Mouse (Mus musculus) midbrain, postnatal 0 days (tissue): Measurements from ENCODE around the gene Cobll1. TPM values are rescaled to one million over a fixed set of nuclear protein-coding genes. Genes with fewer than 3 reads are reported as not detected.

Experiments
- ATAC-seq: fragments of 200-750 bp; cut with Nextera tagmentation; 2 replicates; pipeline ENCODE4 v1.8.0; 2017; ENCODE audit warnings: moderate number of reproducible peaks, mild to moderate bottlenecking, moderate TSS enrichment, moderate library complexity; ENCODE audit not compliant: low FRiP score
- DNase-seq: peaks from one replicate; pipeline ENCODE4 v3.0.0-alpha.2; 2015; ENCODE audit warnings: low spot score
- H3K27ac ChIP-seq: fragments of 300-500 bp; sonication (generic); 2 replicates; pipeline ENCODE4 v1.5.1; 2014; ENCODE audit warnings: low read depth, mild to moderate bottlenecking, low read length, mixed read lengths
- H3K27me3 ChIP-seq: fragments of 300-500 bp; sonication (generic); 2 replicates; pipeline ENCODE4 v1.6.1; 2014; ENCODE audit warnings: low read length, control low read depth, mixed read lengths; ENCODE audit not compliant: insufficient read depth
- H3K36me3 ChIP-seq: fragments of 300-500 bp; sonication (generic); 2 replicates; pipeline ENCODE4 v1.6.1; 2014; ENCODE audit warnings: low read length, control low read depth, mixed read lengths; ENCODE audit not compliant: insufficient read depth
- H3K4me1 ChIP-seq: fragments of 300-500 bp; sonication (generic); 2 replicates; pipeline ENCODE4 v1.6.1; 2014; ENCODE audit warnings: mild to moderate bottlenecking, control low read depth, antibody characterized with exemption, low read length, mixed read lengths; ENCODE audit not compliant: insufficient read depth
- H3K4me2 ChIP-seq: fragments of 300-500 bp; sonication (generic); 2 replicates; pipeline ENCODE4 v1.6.1; 2014; ENCODE audit warnings: low read depth, mild to moderate bottlenecking, low read length, mixed read lengths; ENCODE audit not compliant: poor library complexity, severe bottlenecking
- H3K4me3 ChIP-seq: fragments of 300-500 bp; sonication (generic); 2 replicates; pipeline ENCODE4 v1.5.1; 2014; ENCODE audit warnings: low read depth, mild to moderate bottlenecking, low read length, moderate library complexity
- H3K9ac ChIP-seq: fragments of 300-500 bp; sonication (generic); replicated peaks from 2 replicates; pipeline ENCODE4 v1.6.1; 2014; ENCODE audit warnings: mild to moderate bottlenecking, low read length, moderate library complexity, mixed read lengths; ENCODE audit not compliant: poor library complexity, severe bottlenecking
- H3K9me3 ChIP-seq: fragments of 300-500 bp; sonication (generic); 2 replicates; pipeline ENCODE4 v1.6.1; 2016; ENCODE audit warnings: low read length, control low read depth
- CTCF ChIP-seq: IDR thresholded peaks from 2 replicates; pipeline ENCODE4 v1.5.1; 2016; ENCODE audit warnings: antibody characterized with exemption, mild to moderate bottlenecking
- WGBS: fragments of 180-500 bp; shearing (Covaris S2); extraction: QIAGEN DNeasy Blood & Tissue Kit; methylation state at CpG from one replicate; pipeline ENCODE4 v1.1.7; 2014; 5-methylcytosine and 5-hydroxymethylcytosine counted together
- polyA plus RNA-seq: library from polyadenylated mRNA; unstranded; fragments of >200 nt; fragmentation: Nextera tagmentation; extraction: Ambion mirVana; gene quantifications from 2 replicates; pipeline ENCODE4 v1.2.1, GENCODE M21; 2015
- total RNA-seq: library from RNA; depleted of rRNA; stranded (reverse); fragments of >200 nt; gene quantifications from 2 replicates; pipeline ENCODE4 v1.2.3, GENCODE M21; 2014

The Cobll1 gene
- total and polyA plus RNA-seq, 2 experiments from 2014 or later = 2.5 to 2.9 TPM

GRCm38 (mm10) chr2:65221646-65222045 lies 17.6 kb downstream of the Cobll1 start:
- WGBS = 86% methylated on average over 2 of the region's 2 CpGs
- no peak for TF ChIP-seq CTCF

GRCm38 (mm10) chr2:65220563-65220962 lies 18.6 kb downstream of the Cobll1 start:
- no peak overlapping the region for H3K4me2 ChIP-seq
- H3K4me3 ChIP-seq = no peak overlapping the region
- no peak overlapping the region for H3K27ac ChIP-seq
- TF ChIP-seq CTCF = no peak
- ATAC-seq = no peak
- no peak for DNase-seq
- H3K9ac ChIP-seq = no peak overlapping the region
- no peaks in the 10 kb centered on the region for H3K27me3 ChIP-seq
- no peaks in the 10 kb centered on the region for H3K9me3 ChIP-seq
- no peaks in the 10 kb centered on the region for H3K36me3 ChIP-seq
- 92% methylated on average over 1 of the region's 1 CpGs for WGBS
- no peaks in the 10 kb centered on the region for H3K4me1 ChIP-seq

More at GRCm38 (mm10) chr2:65221646-65222045, 17.6 kb downstream of the Cobll1 start:
- H3K9ac ChIP-seq = no peak overlapping the region
- ATAC-seq (no peak), DNase-seq (no peak)
- no peak overlapping the region for H3K27ac ChIP-seq
- no peaks in the 10 kb centered on the region for H3K9me3 ChIP-seq
- H3K27me3 ChIP-seq = no peaks in the 10 kb centered on the region
- no peak overlapping the region for H3K4me2 ChIP-seq
- H3K4me3 ChIP-seq = no peak overlapping the region
- H3K4me1 ChIP-seq = no peaks in the 10 kb centered on the region; the same call in 1 of the 2 replicates
- no peaks in the 10 kb centered on the region for H3K36me3 ChIP-seq

DNA sequence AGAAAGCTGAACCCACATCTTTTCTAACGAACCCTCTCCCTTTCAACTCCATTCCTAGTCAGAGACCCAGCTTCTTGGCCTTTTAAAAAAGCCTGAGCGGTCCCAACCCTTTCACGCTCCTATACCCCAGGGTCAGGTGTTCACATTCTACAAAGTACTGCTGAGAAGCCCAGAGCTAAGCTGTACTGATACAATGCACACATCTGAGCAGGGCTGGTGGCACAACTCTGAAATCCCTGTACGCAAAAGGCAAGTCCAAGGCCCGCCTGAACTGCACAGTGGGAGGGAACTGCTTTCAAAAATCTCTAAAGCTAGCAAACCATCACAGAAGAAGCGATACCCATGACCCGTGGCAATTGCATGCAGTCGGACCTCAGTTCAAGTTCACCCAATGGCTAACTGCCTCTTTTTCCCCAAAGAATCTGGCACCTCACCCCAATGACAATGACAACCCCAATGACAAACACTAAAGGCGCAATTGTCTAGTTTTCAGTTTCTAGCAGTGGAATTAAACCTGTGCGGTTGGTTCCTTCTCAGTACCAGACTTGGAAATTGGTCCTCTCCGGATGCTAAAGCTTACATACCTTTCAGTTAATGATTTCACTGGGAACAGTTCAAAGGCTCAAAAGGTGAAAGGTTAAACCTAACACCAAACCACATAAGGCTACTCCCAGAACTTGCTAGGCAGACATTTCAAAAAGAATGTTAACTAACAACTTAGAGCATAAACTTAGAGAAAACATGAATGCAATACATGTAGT lies 19.6 kb downstream of the Cobll1 start:
- no peaks in the 10 kb centered on the region for H3K27me3 ChIP-seq
- no peaks in the 10 kb centered on the region for H3K9me3 ChIP-seq
- DNase-seq = no peak
- H3K4me1 ChIP-seq = no peaks in the 10 kb centered on the region
- no peak overlapping the region for H3K4me2 ChIP-seq
- no peak overlapping the region for H3K4me3 ChIP-seq
- TF ChIP-seq CTCF = no peak
- H3K9ac ChIP-seq = no peak overlapping the region
- H3K36me3 ChIP-seq = no peaks in the 10 kb centered on the region
- ATAC-seq = no peak
- no peak overlapping the region for H3K27ac ChIP-seq
- WGBS = 80% methylated on average over 11 of the region's 11 CpGs

DNA sequence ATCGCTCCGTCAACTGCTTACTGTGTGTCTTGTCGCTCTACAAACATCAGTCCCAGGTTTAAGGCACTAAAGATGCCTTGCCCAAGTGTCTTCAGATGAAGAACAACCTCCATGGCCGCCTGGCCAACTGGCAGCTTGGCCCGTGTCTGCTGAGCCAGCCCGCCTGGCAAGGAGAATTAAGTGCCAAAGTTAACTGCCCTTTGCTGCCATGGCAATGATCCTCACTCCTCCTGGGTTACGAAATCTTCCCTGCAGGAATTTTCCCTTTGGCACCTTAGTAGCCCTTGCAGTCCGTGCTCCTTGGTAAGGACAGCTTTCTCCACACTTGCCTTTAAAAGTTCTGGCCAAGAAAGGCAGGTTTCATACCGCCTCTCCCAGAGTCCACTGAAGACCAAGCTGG lies 20.9 kb downstream of the Cobll1 start:
- WGBS = 85% methylated on average over 9 of the region's 9 CpGs
- H3K9ac ChIP-seq = no peak overlapping the region
- DNase-seq = peak; percentile 62

GRCm38 (mm10) chr2:65217677-65218076 lies 21.5 kb downstream of the Cobll1 start:
- ATAC-seq (no peak), DNase-seq (no peak)
- H3K9me3 ChIP-seq = no peaks in the 10 kb centered on the region
- 90% methylated on average over 6 of the region's 6 CpGs for WGBS
- no peaks in the 10 kb centered on the region for H3K36me3 ChIP-seq
- no peak overlapping the region for H3K9ac ChIP-seq
- no peaks in the 10 kb centered on the region for H3K27me3 ChIP-seq
- no peak overlapping the region for H3K27ac ChIP-seq
- no peak overlapping the region for H3K4me3 ChIP-seq
- no peak for TF ChIP-seq CTCF
- no peak overlapping the region for H3K4me2 ChIP-seq
- H3K4me1 ChIP-seq = no peaks in the 10 kb centered on the region

More for the DNA sequence above, 20.9 kb downstream of the Cobll1 start:
- TF ChIP-seq CTCF = no peak
- Histone ChIP-seq H3K4me1 (no peaks in the 10 kb centered on the region), H3K4me3 (no peak overlapping the region), H3K36me3 (no peaks in the 10 kb centered on the region), H3K27ac (no peak overlapping the region), H3K4me2 (no peak overlapping the region), H3K9me3 (no peaks in the 10 kb centered on the region), H3K27me3 (no peaks in the 10 kb centered on the region)
- ATAC-seq = peak; percentile 27; the same call in 1 of the 2 replicates

GRCm38 (mm10) chr2:65216163-65216562 lies 23.0 kb downstream of the Cobll1 start:
- no peak overlapping the region for H3K4me2 ChIP-seq
- no peaks in the 10 kb centered on the region for H3K9me3 ChIP-seq
- no peaks in the 10 kb centered on the region for H3K4me1 ChIP-seq
- no peaks in the 10 kb centered on the region for H3K27me3 ChIP-seq
- no peak overlapping the region for H3K9ac ChIP-seq
- H3K4me3 ChIP-seq = no peak overlapping the region
- DNase-seq = no peak
- no peak for ATAC-seq
- no peaks in the 10 kb centered on the region for H3K36me3 ChIP-seq
- no peak overlapping the region for H3K27ac ChIP-seq
- no peak for TF ChIP-seq CTCF
